ENCODE assay signal across 8 mouse cellular contexts in the genomic region with DNA sequence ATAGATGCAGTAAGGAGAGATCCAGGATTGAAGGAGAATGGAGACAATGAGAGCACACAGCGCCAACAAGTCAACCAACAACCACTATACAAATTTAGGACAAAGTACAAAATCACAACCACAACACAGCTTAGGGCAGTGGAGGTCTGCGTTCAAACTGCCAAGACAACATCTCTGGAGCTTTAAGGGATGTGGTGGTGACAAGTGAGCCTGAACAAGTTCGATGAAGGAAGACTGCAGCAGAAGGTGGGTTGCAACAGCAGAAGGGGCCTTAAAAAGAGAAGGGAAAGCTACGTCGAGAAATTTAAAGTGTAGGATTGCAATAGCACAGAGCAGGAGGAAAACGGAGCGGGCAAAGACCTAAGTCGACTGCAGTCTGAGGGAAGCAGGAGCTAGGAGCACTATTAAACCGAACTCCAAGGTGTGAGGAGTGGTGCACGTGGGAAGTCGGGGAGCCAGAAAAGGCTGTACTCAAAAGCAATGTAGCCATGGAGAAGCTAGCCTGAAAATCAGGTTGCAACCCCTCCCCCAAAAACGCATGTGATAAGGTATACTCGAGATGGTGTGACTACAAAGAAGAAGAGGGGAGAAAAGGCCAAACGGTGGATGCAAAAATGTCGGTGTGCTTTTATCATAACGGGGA. TPM values are rescaled to one million over a fixed set of nuclear protein-coding genes. Genes with fewer than 3 reads are reported as not detected.
DNase-seq lines count a peak whose midpoint lies in the region; ATAC-seq and TF ChIP-seq lines count a peak whose summit lies in the region.

No protein-coding gene starts in this region.

- no peak for TF ChIP-seq CTCF in layer of hippocampus, adult 2 months (conservative IDR thresholded peaks at IDR 0.05)
- TF ChIP-seq CTCF in small intestine, adult 2 months (IDR thresholded peaks at IDR 0.05; ENCODE audit: extremely low read depth, insufficient read length, insufficient replicate concordance, low read depth, low read length), result no peak

- H3K36me3 ChIP-seq in heart, embryonic 13.5 days, result no peaks in the 10 kb centered on the region
- no peaks in the 10 kb centered on the region for H3K36me3 ChIP-seq in macrophage (ENCODE audit: inconsistent target)
- no peaks in the 10 kb centered on the region for H3K36me3 ChIP-seq in small intestine, adult 2 months (ENCODE audit: control insufficient read depth, insufficient read depth, low read length)

- peaks cover 57% of the 10 kb centered on the region for H3K79me2 ChIP-seq in macrophage (ENCODE audit: inconsistent target)

- peaks cover 24% of the 10 kb centered on the region for H3K4me1 ChIP-seq in heart, embryonic 13.5 days
- H3K4me1 ChIP-seq in small intestine, adult 2 months (ENCODE audit: control insufficient read depth, insufficient read depth, insufficient read length, low read length), result peaks cover 9% of the 10 kb centered on the region; the same call in 1 of the 2 replicates

- peak overlapping the region; percentile 82 for H3K4me2 ChIP-seq in heart, embryonic 13.5 days

- H3K4me3 ChIP-seq in heart, embryonic 13.5 days, result peak overlapping the region; percentile 87
- H3K4me3 ChIP-seq in layer of hippocampus, adult 2 months, result peak overlapping the region; percentile 96
- peak overlapping the region; percentile 54 for H3K4me3 ChIP-seq in macrophage (ENCODE audit: inconsistent target)
- H3K4me3 ChIP-seq in small intestine, adult 2 months (ENCODE audit: low read depth, low read length), result peak overlapping the region; percentile 98

- no peak for TF ChIP-seq POLR2A in small intestine, adult 2 months (IDR thresholded peaks at IDR 0.05; ENCODE audit: low read depth, low read length)

- no peak for ATAC-seq in heart, embryonic 13.5 days (ENCODE audit: extremely low read depth, insufficient number of reproducible peaks, low FRiP score, low TSS enrichment)

- 5% methylated on average over 16 of the region's 16 CpGs for whole genome bisulfite sequencing in heart, embryonic 13.5 days
- WGBS in macrophage (ENCODE audit: missing documents), result 10% methylated on average over 16 of the region's 16 CpGs
- WGBS in small intestine, adult 2 months, result 7% methylated on average over 16 of the region's 16 CpGs

- no peaks in the 10 kb centered on the region for H3K27me3 ChIP-seq in heart, embryonic 13.5 days (replicated peaks)
- no peaks in the 10 kb centered on the region for H3K27me3 ChIP-seq in small intestine, adult 2 months (ENCODE audit: control insufficient read depth, insufficient read depth, low read length)

- H3K9ac ChIP-seq in heart, embryonic 13.5 days, result peak overlapping the region; percentile 94

- peak overlapping the region; percentile 84; the same call in 1 of the 2 replicates for H3K27ac ChIP-seq in heart, embryonic 13.5 days (replicated peaks)
- H3K27ac ChIP-seq in layer of hippocampus, adult 2 months, result peak overlapping the region; percentile 99
- H3K27ac ChIP-seq in macrophage, result peak overlapping the region; percentile 28
- H3K27ac ChIP-seq in small intestine, adult 2 months (ENCODE audit: insufficient read depth, low read depth, low read length), result no peak overlapping the region

- peak; percentile 17 to 18 for DNase-seq in spleen, postnatal 10 days (ENCODE audit: low spot score in 2 of 2)
- DNase-seq in spleen, postnatal 4 days (ENCODE audit: low spot score in 2 of 2), result no peak
- peak; percentile 29 to 32 for DNase-seq in cerebellum, postnatal 14 days
- peak in 1 of 2 experiments; percentile 19 for DNase-seq in layer of hippocampus, adult 2 months (ENCODE audit: low spot score in 2 of 2)
- no peak for DNase-seq in ovary, postnatal 36 days (ENCODE audit: low spot score)

- no peaks in the 10 kb centered on the region for H3K9me3 ChIP-seq in heart, embryonic 13.5 days

RNA-seq across cellular contexts. Expression of a gene that starts 1.3 kb away (rescaled TPM):
- 32.8 and 36.0 TPM in 2 replicates for polyA plus RNA-seq in heart, embryonic 13.5 days (2015; fragmentation: Nextera tagmentation; extraction: Ambion mirVana)
- total RNA-seq in layer of hippocampus, adult 2 months (2021), result 100 to 1,000 TPM; 102 to 108 TPM
- total RNA-seq in macrophage (2018; cell fraction: chromatin; rRNA removed), result 100 to 1,000 TPM in 19 of 26 experiments, 10 to 100 TPM in 7; 44.1 to 254 (median 134) TPM
- 100 to 1,000 TPM in 3 of 26 experiments, 10 to 100 TPM in 23; 32.2 to 111 (median 57.8) TPM for total RNA-seq in macrophage (2018; cell fraction: cytosol; rRNA removed)
- 100 to 1,000 TPM in 9 of 26 experiments, 10 to 100 TPM in 17; 43.4 to 176 (median 77.9) TPM for total RNA-seq in macrophage (2018; cell fraction: nucleus; rRNA removed)
- 54.8 to 74.9 TPM (median 55.4 TPM) in 3 replicates for polyA plus RNA-seq in macrophage (2018)
- polyA plus RNA-seq in small intestine, adult 2 months (2012; rRNA removed), result 2.3 and 3.4 TPM in 2 replicates

Comparison
In these comparisons a context has a peak if more than half of its experiments do, and no peak if none do; other contexts are left out.
1. DNase-seq: peak in spleen, postnatal 10 days (2 of 2) and cerebellum, postnatal 14 days (2 of 2); none in spleen, postnatal 4 days (0 of 2) and ovary, postnatal 36 days (single experiment).
2. Peak in every context shown above with its lines, with median percentiles within 50 percentile points of each other: H3K4me3 ChIP-seq.